Mouse (Mus musculus) heart, embryonic 11.5 days (tissue): Measurements from ENCODE around the gene Sat2. TPM values are rescaled to one million over a fixed set of nuclear protein-coding genes. Genes with fewer than 3 reads are reported as not detected.
A peak's percentile ranks its signal among the peaks of the same experiment; 100 is the strongest.

Experiments used
- ATAC-seq: fragments of 200-750 bp; cut with Nextera tagmentation; replicated peaks from 2 replicates; pipeline ENCODE4 v1.8.0; 2017; ENCODE audit warnings: moderate library complexity; ENCODE audit not compliant: insufficient number of reproducible peaks, low FRiP score, low TSS enrichment
- H3K27ac ChIP-seq: fragments of 300-500 bp; sonication (generic); 2 replicates; pipeline ENCODE4 v1.5.1; 2014; ENCODE audit warnings: mild to moderate bottlenecking, low read depth, low read length
- H3K27me3 ChIP-seq: fragments of 300-500 bp; sonication (generic); 2 replicates; pipeline ENCODE4 v1.6.1; 2014; ENCODE audit warnings: mild to moderate bottlenecking, low read length, mixed read lengths; ENCODE audit not compliant: control insufficient read depth, insufficient read depth
- H3K36me3 ChIP-seq: fragments of 300-500 bp; sonication (generic); 2 replicates; pipeline ENCODE4 v1.6.1; 2014; ENCODE audit warnings: mild to moderate bottlenecking, low read length, moderate library complexity, mixed read lengths; ENCODE audit not compliant: control insufficient read depth, insufficient read depth
- H3K4me1 ChIP-seq: fragments of 300-500 bp; sonication (generic); 2 replicates; pipeline ENCODE4 v1.6.1; 2014; ENCODE audit warnings: low read length; ENCODE audit not compliant: control insufficient read depth, insufficient read depth
- H3K4me2 ChIP-seq: fragments of 300-500 bp; sonication (generic); 2 replicates; pipeline ENCODE4 v1.6.1; 2014; ENCODE audit warnings: mild to moderate bottlenecking, moderate library complexity
- H3K4me3 ChIP-seq: fragments of 300-500 bp; sonication (generic); 2 replicates; pipeline ENCODE4 v1.5.1; 2014; ENCODE audit warnings: low read depth, low read length
- H3K9ac ChIP-seq: fragments of 300-500 bp; sonication (generic); 2 replicates; pipeline ENCODE4 v1.6.1; 2014; ENCODE audit warnings: mild to moderate bottlenecking, low read depth, low read length, moderate library complexity
- H3K9me3 ChIP-seq: fragments of 300-500 bp; sonication (generic); replicated peaks from 2 replicates; pipeline ENCODE4 v1.6.1; 2016; ENCODE audit warnings: low read length; ENCODE audit not compliant: control insufficient read depth
- WGBS: fragments of 180-500 bp; shearing (Covaris S2); extraction: QIAGEN DNeasy Blood & Tissue Kit; methylation state at CpG from one replicate; pipeline ENCODE4 v1.1.7; 2014; ENCODE audit not compliant: insufficient replicate concordance; 5-methylcytosine and 5-hydroxymethylcytosine counted together
- microRNA counts: library from miRNA; unstranded; fragments of <30 nt; microRNA quantifications from one replicate; lab custom pipeline; 2015
- microRNA-seq: library from miRNA; unstranded; fragments of <30 nt; microRNA quantifications from one replicate; pipeline ENCODE4, GENCODE M21; 2016; ENCODE audit warnings: borderline number of aligned reads
- polyA plus RNA-seq: library from polyadenylated mRNA; unstranded; fragments of >200 nt; fragmentation: Nextera tagmentation; extraction: Ambion mirVana; gene quantifications from 2 replicates; pipeline ENCODE4 v1.2.1, GENCODE M21; 2014

Gene Sat2
- polyA plus RNA-seq, 1 experiment from 2014 or later = 15.2 TPM

GRCm38 (mm10) chr11:69665457-69665960 lies 43.7 kb downstream of the Sat2 start:
- Histone ChIP-seq H3K36me3 (peaks cover 37% of the 10 kb centered on the region), H3K27me3 (no peaks in the 10 kb centered on the region), H3K9me3 (no peaks in the 10 kb centered on the region), H3K4me3 (no peak overlapping the region), H3K9ac (no peak overlapping the region), H3K27ac (no peak overlapping the region), H3K4me1 (peaks cover 27% of the 10 kb centered on the region), H3K4me2 (no peak overlapping the region)
- 80% methylated on average over 9 of the region's 9 CpGs for WGBS
- ATAC-seq = no peak

- Histone ChIP-seq H3K9me3 (no peaks in the 10 kb centered on the region), H3K27me3 (no peaks in the 10 kb centered on the region), H3K36me3 (peaks cover 41% of the 10 kb centered on the region), H3K4me2 (no peak within 1 kb of the TSS), H3K27ac (no peak within 1 kb of the TSS; the same call in 1 of the 2 replicates), H3K4me1 (peaks cover 22% of the 10 kb centered on the region), H3K4me3 (no peak within 1 kb of the TSS), H3K9ac (no peak within 1 kb of the TSS)
- ATAC-seq = no peak
- WGBS = 34% methylated on average over 7 of the region's 7 CpGs
Measured at GRCm38 (mm10) chr11:69665961-69666664, 44.3 kb downstream of the Sat2 start, which contains the start of gene Cd68. Gene Cd68, minus strand, starts transcription at chr11:69666153.

- Histone ChIP-seq H3K4me3 (no peak overlapping the region), H3K9me3 (no peaks in the 10 kb centered on the region), H3K4me1 (peaks cover 18% of the 10 kb centered on the region), H3K27ac (no peak overlapping the region), H3K27me3 (no peaks in the 10 kb centered on the region), H3K36me3 (peaks cover 41% of the 10 kb centered on the region), H3K4me2 (no peak overlapping the region), H3K9ac (no peak overlapping the region)
- WGBS = 87% methylated on average over 3 of the region's 3 CpGs
- no peak for ATAC-seq
Measured at GRCm38 (mm10) chr11:69666665-69667005, 44.8 kb downstream of the Sat2 start.

DNA sequence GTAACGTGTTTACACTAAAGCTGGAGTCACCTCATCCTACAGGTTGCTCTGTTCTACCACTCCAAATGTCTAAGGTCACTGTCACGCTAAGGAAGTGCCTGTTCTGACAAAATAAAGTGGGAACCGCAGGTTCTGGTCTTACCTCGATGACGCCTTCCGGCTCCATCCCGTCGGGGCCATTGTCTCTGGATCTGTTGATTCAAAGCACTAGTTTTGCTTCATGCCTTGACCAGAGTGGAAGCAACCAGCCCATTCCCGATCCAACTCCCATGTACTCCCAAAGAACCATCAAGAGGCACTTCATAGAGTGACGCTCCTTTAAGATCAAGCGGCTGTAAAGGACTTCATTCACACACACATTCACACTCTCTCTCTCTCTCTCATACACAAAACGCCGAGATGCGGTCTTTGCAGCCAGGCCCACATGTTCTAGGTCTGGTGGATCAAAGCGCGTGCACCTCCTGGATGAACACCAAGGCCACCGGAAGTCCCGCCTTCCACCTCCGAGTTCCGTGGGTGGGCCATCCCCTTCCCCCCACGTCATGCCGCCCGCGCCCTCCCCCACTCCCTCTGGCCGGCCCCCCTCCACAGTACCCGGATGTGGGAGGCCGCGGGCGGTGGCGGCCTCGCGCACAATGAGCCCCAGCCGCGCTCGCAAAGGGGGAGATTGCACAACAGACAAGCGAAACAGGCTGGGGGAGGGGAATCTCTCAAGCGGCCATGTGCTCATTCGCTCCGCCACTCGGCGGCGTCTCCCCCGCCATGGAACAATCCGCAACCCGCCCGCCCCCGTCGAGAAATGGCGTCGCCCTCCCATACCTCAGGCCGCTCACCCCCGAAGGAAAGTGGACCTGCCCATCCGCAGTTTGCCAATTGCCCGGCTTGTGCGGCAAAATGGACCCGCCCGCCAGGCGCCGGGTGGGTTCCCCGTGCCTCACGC lies 49.2 kb downstream of the Sat2 start:
- ATAC-seq = peak; percentile 69
- H3K36me3 ChIP-seq = peaks cover 56% of the 10 kb centered on the region

DNA sequence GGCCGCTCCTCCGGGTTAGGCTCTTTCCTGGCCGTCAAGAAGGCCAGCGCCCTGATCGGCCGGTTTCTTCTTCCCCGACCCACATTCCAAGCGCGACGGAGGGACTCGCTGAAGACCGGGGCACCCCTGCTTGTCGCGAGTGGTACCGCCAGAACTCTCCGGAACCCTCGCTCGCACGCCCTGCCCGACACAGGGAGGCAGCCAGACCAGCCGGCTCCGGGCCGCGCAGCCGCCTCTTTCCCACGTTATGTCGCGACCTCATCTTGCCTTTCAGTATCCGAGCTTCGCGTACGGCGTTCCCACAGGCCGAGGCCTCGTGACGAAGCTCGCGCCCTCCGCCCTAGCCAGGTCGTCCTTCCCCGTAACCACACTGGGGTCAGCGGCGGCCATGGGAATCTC lies 49.9 kb downstream of the Sat2 start:
- Histone ChIP-seq H3K36me3 (peaks cover 58% of the 10 kb centered on the region), H3K4me2 (peak overlapping the region; percentile 84), H3K9me3 (no peaks in the 10 kb centered on the region), H3K4me3 (peak overlapping the region; percentile 100), H3K9ac (peak overlapping the region; percentile 100), H3K27ac (peak overlapping the region; percentile 99), H3K27me3 (no peaks in the 10 kb centered on the region), H3K4me1 (peaks cover 8% of the 10 kb centered on the region; the same call in 1 of the 2 replicates)
- under 1% methylated on average over 43 of the region's 43 CpGs for WGBS
- ATAC-seq = 0 out of 2 replicates have a peak, but pooled peaks have one; percentile 17

More for the DNA sequence above, 49.2 kb downstream of the Sat2 start:
- no peaks in the 10 kb centered on the region for H3K27me3 ChIP-seq
- peaks cover 8% of the 10 kb centered on the region; the same call in 1 of the 2 replicates for H3K4me1 ChIP-seq
- peak overlapping the region; percentile 99 for H3K27ac ChIP-seq
- peak overlapping the region; percentile 84 for H3K4me2 ChIP-seq
- WGBS = under 1% methylated on average over 61 of the region's 61 CpGs
- peak overlapping the region; percentile 100 for H3K9ac ChIP-seq
- no peaks in the 10 kb centered on the region for H3K9me3 ChIP-seq
- H3K4me3 ChIP-seq = peak overlapping the region; percentile 100

GRCm38 (mm10) chr11:69672211-69672706 lies 50.4 kb downstream of the Sat2 start, which contains the start of gene Eif4a1:
Gene Eif4a1, minus strand, starts transcription at chr11:69672423.
- Histone ChIP-seq H3K4me2 (peak within 1 kb of the TSS; percentile 84), H3K9me3 (no peaks in the 10 kb centered on the region), H3K4me1 (peaks cover 8% of the 10 kb centered on the region; the same call in 1 of the 2 replicates), H3K36me3 (peaks cover 58% of the 10 kb centered on the region), H3K27ac (peak within 1 kb of the TSS; percentile 99), H3K4me3 (peak within 1 kb of the TSS; percentile 100), H3K9ac (peak within 1 kb of the TSS; percentile 100), H3K27me3 (no peaks in the 10 kb centered on the region)
- WGBS = under 1% methylated on average over 36 of the region's 36 CpGs
- peak; percentile 97 for ATAC-seq

MicroRNAs encoded within 50 kb of the gene (microRNA counts, 519-probe panel; counts per million panel counts)
- microRNA mmu-miR-1934 (lab: Ali Mortazavi, UCI) (32.2 counts per million), microRNA mmu-miR-467f (lab: Ali Mortazavi, UCI) (2,492 counts per million, percentile 6 among the panel's probes with 10 or more counts)

Small RNAs within 50 kb of the gene (microRNA-seq; reads per million reads assigned to microRNA genes)
- gene Mir1934 (5.4 reads per million, percentile 40 among the genes with 10 or more reads in this experiment), gene Mir467f (not detected)

Other genes starting within 250 kb of the Sat2 start
- 166 and 170 TPM in 2 replicates for gene Naa38, start 226.5 kb upstream of the Sat2 start, polyA plus RNA-seq
- 19.6 and 25.0 TPM in 2 replicates for gene Cyb5d1, start 226.4 kb upstream of the Sat2 start, polyA plus RNA-seq
- 30.5 and 31.7 TPM in 2 replicates for gene Tmem88, start 223.8 kb upstream of the Sat2 start, polyA plus RNA-seq
- 21.5 and 25.1 TPM in 2 replicates for gene Kdm6b, start 208.3 kb upstream of the Sat2 start, polyA plus RNA-seq
- gene Dnah2, start 72.9 kb upstream of the Sat2 start, polyA plus RNA-seq = 0.20 and 1.3 TPM in 2 replicates
- 15.2 and 19.0 TPM in 2 replicates for gene Efnb3, start 61.8 kb upstream of the Sat2 start, polyA plus RNA-seq
- 20.3 and 22.9 TPM in 2 replicates for gene Wrap53, start 41.8 kb upstream of the Sat2 start, polyA plus RNA-seq
- gene Trp53, start 41.7 kb upstream of the Sat2 start, polyA plus RNA-seq = 103 and 107 TPM in 2 replicates
- 31.0 and 36.2 TPM in 2 replicates for gene Atp1b2, start 16.1 kb upstream of the Sat2 start, polyA plus RNA-seq
- gene Shbg, start 4.1 kb upstream of the Sat2 start, polyA plus RNA-seq = 1.5 TPM in 1 of 2 replicates, not detected in the other
- 21.1 and 29.0 TPM in 2 replicates for gene Fxr2, start 11.0 kb downstream of the Sat2 start, polyA plus RNA-seq
- gene Sox15, start 33.3 kb downstream of the Sat2 start, polyA plus RNA-seq = not detected in 2 replicates
- gene Mpdu1, start 40.6 kb downstream of the Sat2 start, polyA plus RNA-seq = 16.5 and 35.1 TPM in 2 replicates
- gene Cd68, start 44.1 kb downstream of the Sat2 start, polyA plus RNA-seq = 4.2 and 4.7 TPM in 2 replicates
- 530 and 592 TPM in 2 replicates for gene Eif4a1, start 50.4 kb downstream of the Sat2 start, polyA plus RNA-seq
- 70.2 and 81.4 TPM in 2 replicates for gene Senp3, start 60.1 kb downstream of the Sat2 start, polyA plus RNA-seq
- 0.24 TPM in 1 of 2 replicates, not detected in the other for gene Tnfsf13, start 63.8 kb downstream of the Sat2 start, polyA plus RNA-seq
- gene Tnfsf12, start 73.8 kb downstream of the Sat2 start, polyA plus RNA-seq = 4.4 TPM in 2 replicates
- 3.0 and 4.2 TPM in 2 replicates for gene Tnfsfm13, start 74.1 kb downstream of the Sat2 start, polyA plus RNA-seq
- gene Polr2a, start 136.6 kb downstream of the Sat2 start, polyA plus RNA-seq = 29.0 and 36.7 TPM in 2 replicates
- gene Slc35g3, start 139.9 kb downstream of the Sat2 start, polyA plus RNA-seq = 0.10 TPM in 1 of 2 replicates, not detected in the other
- 2.1 and 3.1 TPM in 2 replicates for gene Zbtb4, start 143.9 kb downstream of the Sat2 start, polyA plus RNA-seq
- gene Chrnb1, start 173.9 kb downstream of the Sat2 start, polyA plus RNA-seq = 3.7 and 4.5 TPM in 2 replicates
- gene Fgf11, start 179.8 kb downstream of the Sat2 start, polyA plus RNA-seq = 1.5 and 2.5 TPM in 2 replicates
- gene Tmem102, start 183.6 kb downstream of the Sat2 start, polyA plus RNA-seq = 1.1 and 1.5 TPM in 2 replicates
- not detected in 2 replicates for gene Gm39566, start 193.3 kb downstream of the Sat2 start, polyA plus RNA-seq
- gene Spem2, start 196.4 kb downstream of the Sat2 start, polyA plus RNA-seq = not detected in 2 replicates
- not detected in 2 replicates for gene Spem1, start 200.2 kb downstream of the Sat2 start, polyA plus RNA-seq
- 3.1 and 3.3 TPM in 2 replicates for gene Nlgn2, start 215.8 kb downstream of the Sat2 start, polyA plus RNA-seq
- gene Tmem256, start 216.5 kb downstream of the Sat2 start, polyA plus RNA-seq = 321 and 331 TPM in 2 replicates
- gene Plscr3, start 224.4 kb downstream of the Sat2 start, polyA plus RNA-seq = 65.9 and 75.2 TPM in 2 replicates
- gene Tnk1, start 236.7 kb downstream of the Sat2 start, polyA plus RNA-seq = 0.23 and 0.39 TPM in 2 replicates